Mouse (Mus musculus) MEL-GATA-1-ER (cell line): ENCODE results near the gene Pxk.

Experiments used
- DNase-seq: peaks from one replicate; pipeline ENCODE4 v3.0.0-alpha.2; 2012; ENCODE audit warnings: low read depth; ENCODE audit errors: extremely low read depth

Gene Pxk

GRCm38 (mm10) chr14:8097978-8098686 lies at the start of gene Pxk:
Gene Pxk (plus strand): TSS chr14:8098211.
- DNase-seq: peak; percentile 58

GRCm38 (mm10) chr14:8049334-8049733 lies 48.7 kb upstream of the Pxk start:
- DNase-seq: no peak

- DNase-seq: no peak
Observed at GRCm38 (mm10) chr14:8051869-8052268, 46.1 kb upstream of the Pxk start.

- no peak for DNase-seq
Observed at GRCm38 (mm10) chr14:8052661-8053060, 45.4 kb upstream of the Pxk start.

- no peak for DNase-seq
Observed at GRCm38 (mm10) chr14:8054310-8055102, 43.5 kb upstream of the Pxk start.

GRCm38 (mm10) chr14:8056076-8056475 lies 41.9 kb upstream of the Pxk start:
- DNase-seq: no peak

- DNase-seq: no peak
Observed at GRCm38 (mm10) chr14:8059938-8060337, 38.1 kb upstream of the Pxk start.

- no peak for DNase-seq
Observed at GRCm38 (mm10) chr14:8062076-8062475, 35.9 kb upstream of the Pxk start.

- DNase-seq: no peak
Observed at GRCm38 (mm10) chr14:8062537-8063301, 35.3 kb upstream of the Pxk start.

GRCm38 (mm10) chr14:8063835-8064785 lies 33.9 kb upstream of the Pxk start:
- peak; percentile 63 for DNase-seq

- DNase-seq: peak; percentile 88
Observed at GRCm38 (mm10) chr14:8080165-8080679, 17.8 kb upstream of the Pxk start, which contains the start of gene Rpp14. Gene Rpp14 (plus strand): TSS chr14:8080367.

- peak; percentile 35 for DNase-seq
Observed at GRCm38 (mm10) chr14:8080718-8081117, 17.3 kb upstream of the Pxk start.

- no peak for DNase-seq
Observed at GRCm38 (mm10) chr14:8082949-8083348, 15.1 kb upstream of the Pxk start.

GRCm38 (mm10) chr14:8089016-8089415 lies 9.0 kb upstream of the Pxk start:
- no peak for DNase-seq

- peak; percentile 28 for DNase-seq
Observed at GRCm38 (mm10) chr14:8092573-8092972, 5.4 kb upstream of the Pxk start.

GRCm38 (mm10) chr14:8093427-8093826 lies 4.6 kb upstream of the Pxk start:
- no peak for DNase-seq

GRCm38 (mm10) chr14:8094931-8095561 lies 3.0 kb upstream of the Pxk start:
- DNase-seq: no peak

GRCm38 (mm10) chr14:8095562-8095950 lies 2.5 kb upstream of the Pxk start:
- DNase-seq: no peak

- DNase-seq: no peak
Observed at GRCm38 (mm10) chr14:8098687-8098995, 630 bp downstream of the Pxk start.

GRCm38 (mm10) chr14:8099561-8100021 lies 1.6 kb downstream of the Pxk start:
- DNase-seq: no peak
